Mouse (Mus musculus): ENCODE measurements around the gene Brd1. TPM values are rescaled to one million over a fixed set of nuclear protein-coding genes. Genes with fewer than 3 reads are reported as not detected.

The Brd1 gene
- polyA plus RNA-seq, 1 experiment, result 26.4 TPM

GRCm38 (mm10) chr15:88706320-88706719 lies 27.7 kb downstream of the Brd1 start:
- Histone ChIP-seq H3K4me3 (no peak overlapping the region), H3K79me2 (ENCODE audit: control insufficient read depth, insufficient read depth) (peaks cover 7% of the 10 kb centered on the region)

GRCm38 (mm10) chr15:88704284-88704683 lies 29.7 kb downstream of the Brd1 start:
- Histone ChIP-seq H3K4me2 (ENCODE audit: low read depth) (no peak overlapping the region), H3K36me3 (ENCODE audit: control insufficient read depth, insufficient read depth) (peaks cover 89% of the 10 kb centered on the region), H3K79me2 (ENCODE audit: control insufficient read depth, insufficient read depth) (peaks cover 7% of the 10 kb centered on the region), H3ac (ENCODE audit: control insufficient read depth, insufficient read length) (no peak overlapping the region), H3K4me3 (no peak overlapping the region), H3K27me3 (ENCODE audit: control insufficient read depth, insufficient read depth, insufficient read length) (no peaks in the 10 kb centered on the region)
- no peak for TF ChIP-seq MYOD1 (IDR thresholded peaks at IDR 0.05; ENCODE audit: control insufficient read depth in 1 of 3, insufficient read length in 2 of 3, low read depth in 2 of 3)

More at GRCm38 (mm10) chr15:88706320-88706719, 27.7 kb downstream of the Brd1 start:
- Histone ChIP-seq H3ac (ENCODE audit: control insufficient read depth, insufficient read length) (no peak overlapping the region), H3K27me3 (ENCODE audit: control insufficient read depth, insufficient read depth, insufficient read length) (no peaks in the 10 kb centered on the region), H3K4me2 (ENCODE audit: low read depth) (no peak overlapping the region), H3K36me3 (ENCODE audit: control insufficient read depth, insufficient read depth) (peaks cover 92% of the 10 kb centered on the region)
- no peak for TF ChIP-seq MYOG (IDR thresholded peaks at IDR 0.05; ENCODE audit: control insufficient read depth in 1 of 3, insufficient read depth in 1 of 3, insufficient read length in 2 of 3, low read depth in 2 of 3)
- no peak for TF ChIP-seq E2F4 (IDR thresholded peaks at IDR 0.05; ENCODE audit: insufficient read depth)
- no peak for TF ChIP-seq REST (IDR thresholded peaks at IDR 0.05; ENCODE audit: insufficient read depth, insufficient read length)
- no peak for TF ChIP-seq SRF (IDR thresholded peaks at IDR 0.05; ENCODE audit: control insufficient read depth, insufficient read length, low read depth)
- TF ChIP-seq TCF12 (IDR thresholded peaks at IDR 0.05; ENCODE audit: insufficient read depth, poor library complexity, severe bottlenecking), result no peak
- TF ChIP-seq CEBPB (IDR thresholded peaks at IDR 0.05; ENCODE audit: insufficient read depth, poor library complexity, severe bottlenecking), result no peak

- Histone ChIP-seq H3ac (ENCODE audit: control insufficient read depth, insufficient read length) (no peak overlapping the region), H3K4me3 (no peak overlapping the region), H3K27me3 (ENCODE audit: control insufficient read depth, insufficient read depth, insufficient read length) (no peaks in the 10 kb centered on the region), H3K79me2 (ENCODE audit: control insufficient read depth, insufficient read depth) (peaks cover 7% of the 10 kb centered on the region), H3K36me3 (ENCODE audit: control insufficient read depth, insufficient read depth) (peaks cover 88% of the 10 kb centered on the region), H3K4me2 (ENCODE audit: low read depth) (no peak overlapping the region)
- no peak for TF ChIP-seq REST (IDR thresholded peaks at IDR 0.05; ENCODE audit: insufficient read depth, insufficient read length)
- no peak for TF ChIP-seq USF1 (IDR thresholded peaks at IDR 0.05; ENCODE audit: low read depth)
- no peak for TF ChIP-seq CEBPB (IDR thresholded peaks at IDR 0.05; ENCODE audit: insufficient read depth, poor library complexity, severe bottlenecking)
- TF ChIP-seq TCF3 (IDR thresholded peaks at IDR 0.05; ENCODE audit: insufficient read length, low read depth), result no peak
- TF ChIP-seq TCF12 (IDR thresholded peaks at IDR 0.05; ENCODE audit: insufficient read depth, poor library complexity, severe bottlenecking), result no peak
- TF ChIP-seq SRF (IDR thresholded peaks at IDR 0.05; ENCODE audit: control insufficient read depth, insufficient read length, low read depth), result no peak
- no peak for TF ChIP-seq POLR2AphosphoS2 (IDR thresholded peaks at IDR 0.05; ENCODE audit: insufficient read length, low read depth)
- TF ChIP-seq MYOG (IDR thresholded peaks at IDR 0.05; ENCODE audit: control insufficient read depth in 1 of 3, insufficient read depth in 1 of 3, insufficient read length in 2 of 3, low read depth in 2 of 3), result no peak
- TF ChIP-seq MAX (IDR thresholded peaks at IDR 0.05; ENCODE audit: low read depth), result no peak
- no peak for TF ChIP-seq E2F4 (IDR thresholded peaks at IDR 0.05; ENCODE audit: insufficient read depth)
- TF ChIP-seq POLR2A (IDR thresholded peaks at IDR 0.05; ENCODE audit: insufficient read length, low read depth), result no peak
- no peak for TF ChIP-seq MYOD1 (IDR thresholded peaks at IDR 0.05; ENCODE audit: control insufficient read depth in 1 of 3, insufficient read length in 2 of 3, low read depth in 2 of 3)
These were observed 31.5 kb downstream of the Brd1 start for GRCm38 (mm10) chr15:88702501-88702900.

GRCm38 (mm10) chr15:88700759-88701158 lies 33.3 kb downstream of the Brd1 start:
- H3K79me2 ChIP-seq (ENCODE audit: control insufficient read depth, insufficient read depth), result peaks cover 7% of the 10 kb centered on the region
- H3K4me2 ChIP-seq (ENCODE audit: low read depth), result no peak overlapping the region
- H3ac ChIP-seq (ENCODE audit: control insufficient read depth, insufficient read length), result no peak overlapping the region
- no peak overlapping the region for H3K4me3 ChIP-seq
- no peak for TF ChIP-seq MYOD1 (IDR thresholded peaks at IDR 0.05; ENCODE audit: control insufficient read depth in 1 of 3, insufficient read length in 2 of 3, low read depth in 2 of 3)
- TF ChIP-seq POLR2A (IDR thresholded peaks at IDR 0.05; ENCODE audit: insufficient read length, low read depth), result no peak
- TF ChIP-seq CEBPB (IDR thresholded peaks at IDR 0.05; ENCODE audit: insufficient read depth, poor library complexity, severe bottlenecking), result no peak
- no peak for TF ChIP-seq REST (IDR thresholded peaks at IDR 0.05; ENCODE audit: insufficient read depth, insufficient read length)
- TF ChIP-seq TCF12 (IDR thresholded peaks at IDR 0.05; ENCODE audit: insufficient read depth, poor library complexity, severe bottlenecking), result no peak
- TF ChIP-seq TCF3 (IDR thresholded peaks at IDR 0.05; ENCODE audit: insufficient read length, low read depth), result no peak
- no peak for TF ChIP-seq MYOG (IDR thresholded peaks at IDR 0.05; ENCODE audit: control insufficient read depth in 1 of 3, insufficient read depth in 1 of 3, insufficient read length in 2 of 3, low read depth in 2 of 3)
- TF ChIP-seq USF1 (IDR thresholded peaks at IDR 0.05; ENCODE audit: low read depth), result no peak
- no peak for TF ChIP-seq MAX (IDR thresholded peaks at IDR 0.05; ENCODE audit: low read depth)
- no peak for TF ChIP-seq E2F4 (IDR thresholded peaks at IDR 0.05; ENCODE audit: insufficient read depth)
- TF ChIP-seq POLR2AphosphoS2 (IDR thresholded peaks at IDR 0.05; ENCODE audit: insufficient read length, low read depth), result no peak
- no peak for TF ChIP-seq SRF (IDR thresholded peaks at IDR 0.05; ENCODE audit: control insufficient read depth, insufficient read length, low read depth)
- peaks cover 88% of the 10 kb centered on the region for H3K36me3 ChIP-seq (ENCODE audit: control insufficient read depth, insufficient read depth)
- H3K27me3 ChIP-seq (ENCODE audit: control insufficient read depth, insufficient read depth, insufficient read length), result no peaks in the 10 kb centered on the region

GRCm38 (mm10) chr15:88699508-88699907 lies 34.5 kb downstream of the Brd1 start:
- Histone ChIP-seq H3ac (ENCODE audit: control insufficient read depth, insufficient read length) (no peak overlapping the region), H3K4me2 (ENCODE audit: low read depth) (no peak overlapping the region), H3K27me3 (ENCODE audit: control insufficient read depth, insufficient read depth, insufficient read length) (no peaks in the 10 kb centered on the region), H3K79me2 (ENCODE audit: control insufficient read depth, insufficient read depth) (no peaks in the 10 kb centered on the region), H3K36me3 (ENCODE audit: control insufficient read depth, insufficient read depth) (peaks cover 89% of the 10 kb centered on the region), H3K4me3 (no peak overlapping the region)
- TF ChIP-seq MAX (IDR thresholded peaks at IDR 0.05; ENCODE audit: low read depth) (no peak), POLR2AphosphoS2 (IDR thresholded peaks at IDR 0.05; ENCODE audit: insufficient read length, low read depth) (no peak), MYOD1 (IDR thresholded peaks at IDR 0.05; ENCODE audit: control insufficient read depth in 1 of 3, insufficient read length in 2 of 3, low read depth in 2 of 3) (no peak), CEBPB (IDR thresholded peaks at IDR 0.05; ENCODE audit: insufficient read depth, poor library complexity, severe bottlenecking) (no peak), REST (IDR thresholded peaks at IDR 0.05; ENCODE audit: insufficient read depth, insufficient read length) (no peak), TCF12 (IDR thresholded peaks at IDR 0.05; ENCODE audit: insufficient read depth, poor library complexity, severe bottlenecking) (no peak), USF1 (IDR thresholded peaks at IDR 0.05; ENCODE audit: low read depth) (no peak), POLR2A (IDR thresholded peaks at IDR 0.05; ENCODE audit: insufficient read length, low read depth) (no peak), MYOG (IDR thresholded peaks at IDR 0.05; ENCODE audit: control insufficient read depth in 1 of 3, insufficient read depth in 1 of 3, insufficient read length in 2 of 3, low read depth in 2 of 3) (no peak), E2F4 (IDR thresholded peaks at IDR 0.05; ENCODE audit: insufficient read depth) (no peak), SRF (IDR thresholded peaks at IDR 0.05; ENCODE audit: control insufficient read depth, insufficient read length, low read depth) (no peak), TCF3 (IDR thresholded peaks at IDR 0.05; ENCODE audit: insufficient read length, low read depth) (no peak)

Measured in myocyte (in vitro differentiated cells).